17 mouse cellular contexts compared by ENCODE assay signal in the genomic region with DNA sequence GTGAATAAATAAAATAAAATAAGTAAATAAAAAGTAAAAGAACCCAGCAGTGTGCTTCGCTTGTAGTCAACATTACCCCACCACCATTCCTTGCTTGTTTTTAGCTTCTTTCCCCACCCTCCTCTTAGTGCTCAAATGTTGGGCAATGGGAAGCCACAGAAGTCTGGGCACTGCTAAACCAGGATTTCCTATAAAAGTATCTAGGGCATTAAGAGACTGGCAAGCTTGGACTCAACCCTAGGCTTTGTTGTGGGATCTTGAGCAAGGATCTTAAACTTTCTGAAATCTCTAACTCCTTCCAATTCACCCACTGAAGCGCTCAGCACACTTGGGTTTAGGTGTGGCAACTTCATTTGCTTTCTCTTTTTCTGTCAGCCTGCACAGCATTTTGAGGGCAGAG.
"Had no signal": no experiment of that assay in that cellular context is flagged by ENCODE, and none has a peak within 500 bp of the region (broad histone marks: within the 10 kb centered on the region; RNA-seq: fewer than 3 reads in every experiment).

No protein-coding gene starts in this region.

- H3K36me3 ChIP-seq: midbrain, embryonic 13.5 days; midbrain, embryonic 15.5 days; neural tube, embryonic 12.5 days; stomach, embryonic 15.5 days had no signal

- DNase-seq: lung, adult 18-20 months; lung, embryonic 14.5 days; lung, postnatal 10 days; lung, postnatal 4 days; retina, postnatal 1 day; right cerebral cortex, adult 18-20 months; thymus, adult 2 months; thymus, postnatal 25 days; thymus, postnatal 4 days had no signal

- H3K9ac ChIP-seq: liver, embryonic 14.5 days; lung, embryonic 14.5 days; midbrain, embryonic 13.5 days; midbrain, embryonic 15.5 days; neural tube, embryonic 12.5 days; stomach, embryonic 15.5 days had no signal

- H3K27me3 ChIP-seq: megakaryocyte, embryonic 14.5 days; midbrain, embryonic 13.5 days; midbrain, embryonic 15.5 days; neural tube, embryonic 12.5 days; stomach, embryonic 15.5 days had no signal

- H3K4me3 ChIP-seq: megakaryocyte, embryonic 14.5 days; midbrain, embryonic 13.5 days; midbrain, embryonic 15.5 days; neural tube, embryonic 12.5 days; stomach, embryonic 15.5 days had no signal

- H3K9me3 ChIP-seq: midbrain, embryonic 13.5 days; midbrain, embryonic 15.5 days; neural tube, embryonic 12.5 days; stomach, embryonic 15.5 days had no signal

- ATAC-seq: midbrain, embryonic 13.5 days; midbrain, embryonic 15.5 days had no signal

- H3K27ac ChIP-seq: liver, embryonic 14.5 days; midbrain, embryonic 13.5 days; midbrain, embryonic 15.5 days; neural tube, embryonic 12.5 days; stomach, embryonic 15.5 days; stomach, postnatal 0 days had no signal

- H3K4me2 ChIP-seq: lung, embryonic 14.5 days; midbrain, embryonic 11.5 days; midbrain, embryonic 13.5 days; midbrain, embryonic 15.5 days; neural tube, embryonic 12.5 days; stomach, embryonic 15.5 days had no signal

- H3K4me1 ChIP-seq: megakaryocyte, embryonic 14.5 days; neural tube, embryonic 12.5 days; stomach, embryonic 15.5 days had no signal
